Mouse (Mus musculus) c-Kit-positive CD71-positive TER-119-negative erythroid progenitor cells, embryonic 14.5 days (primary cell): ENCODE data around the gene Ipo9.

ENCODE experiments used
- DNase-seq: peaks from one replicate; pipeline ENCODE4 v3.0.0-alpha.2; 2013; ENCODE audit warnings: low read depth

Ipo9 gene

GRCm38 (mm10) chr1:135368245-135368644 is 62.1 kb downstream of the Ipo9 start:
- DNase-seq: peak; percentile 54

GRCm38 (mm10) chr1:135367595-135367994 is 62.7 kb downstream of the Ipo9 start:
- no peak for DNase-seq

- DNase-seq: no peak
Measured at GRCm38 (mm10) chr1:135367005-135367404, 63.3 kb downstream of the Ipo9 start.

- no peak for DNase-seq
Measured at GRCm38 (mm10) chr1:135366380-135366779, 63.9 kb downstream of the Ipo9 start.

GRCm38 (mm10) chr1:135363446-135363845 is 66.9 kb downstream of the Ipo9 start:
- no peak for DNase-seq

GRCm38 (mm10) chr1:135362115-135362514 is 68.2 kb downstream of the Ipo9 start:
- DNase-seq: no peak

GRCm38 (mm10) chr1:135361491-135361890 is 68.8 kb downstream of the Ipo9 start:
- no peak for DNase-seq

GRCm38 (mm10) chr1:135359071-135359470 is 71.2 kb downstream of the Ipo9 start:
- no peak for DNase-seq

GRCm38 (mm10) chr1:135351953-135352352 is 78.3 kb downstream of the Ipo9 start:
- DNase-seq: no peak

- no peak for DNase-seq
Measured at GRCm38 (mm10) chr1:135347498-135348169, 82.7 kb downstream of the Ipo9 start.

- DNase-seq: no peak
Measured at GRCm38 (mm10) chr1:135346891-135347290, 83.4 kb downstream of the Ipo9 start.

- DNase-seq: no peak
Measured at GRCm38 (mm10) chr1:135344026-135344425, 86.3 kb downstream of the Ipo9 start.

- no peak for DNase-seq
Measured at GRCm38 (mm10) chr1:135341947-135342346, 88.4 kb downstream of the Ipo9 start.
